Comparison of ENCODE assay signal across 15 mouse cellular contexts in the genomic region with DNA sequence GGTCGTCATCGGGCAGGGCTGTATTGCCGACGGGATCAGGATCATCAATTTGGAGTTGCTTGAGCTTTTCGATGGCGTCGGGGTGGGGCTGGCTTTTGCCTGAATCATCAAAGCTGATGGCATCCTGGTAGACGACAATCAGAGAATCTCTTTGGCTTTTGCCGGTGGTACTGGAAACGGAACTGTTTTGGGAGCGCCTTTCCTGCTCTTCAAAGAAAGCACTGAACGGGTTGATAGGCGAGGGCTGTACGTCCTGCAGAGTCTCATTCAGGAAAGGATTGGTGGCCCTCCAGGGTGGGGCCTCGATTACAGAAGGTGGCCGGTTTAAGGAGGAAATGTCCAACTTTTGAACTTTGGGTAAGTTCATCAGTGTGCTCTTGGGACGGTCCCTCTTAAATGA.
"Had no signal": no experiment of that assay in that cellular context is flagged by ENCODE, and none has a peak within 500 bp of the region (broad histone marks: within the 10 kb centered on the region; RNA-seq: fewer than 3 reads in every experiment).

No protein-coding gene starts in this region.

- H3K4me3 ChIP-seq: liver, embryonic 15.5 days; lung, embryonic 15.5 days; megakaryocyte, embryonic 14.5 days; midbrain, embryonic 13.5 days; midbrain, embryonic 15.5 days; neural tube, embryonic 12.5 days; stomach, embryonic 15.5 days had no signal

- H3K9me3 ChIP-seq: liver, embryonic 15.5 days; lung, embryonic 15.5 days; midbrain, embryonic 13.5 days; midbrain, embryonic 15.5 days; neural tube, embryonic 12.5 days; stomach, embryonic 15.5 days had no signal

- H3K27me3 ChIP-seq: liver, embryonic 15.5 days; lung, embryonic 15.5 days; megakaryocyte, embryonic 14.5 days; midbrain, embryonic 13.5 days; midbrain, embryonic 15.5 days; neural tube, embryonic 12.5 days; stomach, embryonic 15.5 days had no signal

- H3K4me1 ChIP-seq: lung, embryonic 15.5 days; midbrain, embryonic 13.5 days; midbrain, embryonic 15.5 days; neural tube, embryonic 12.5 days had no signal

- DNase-seq: liver, postnatal 0 days; lung, adult 2 months; lung, postnatal 14 days; lung, postnatal 36 days; right cerebral cortex, postnatal 25 days; thymus, adult 2 months; thymus, postnatal 25 days; thymus, postnatal 4 days had no signal
